Mouse (Mus musculus): ENCODE data around the gene Ttbk2.
A peak's percentile ranks its signal among the peaks of the same experiment; 100 is the strongest.

Ttbk2 gene

GRCm38 (mm10) chr2:120850424-120851082, at the start of gene Ttbk2:
Ttbk2 (minus strand) TSS chr2:120850604.
- DNase-seq (ENCODE audit: low spot score) = peak; percentile 99

- no peak for DNase-seq (ENCODE audit: low spot score)
Observed at GRCm38 (mm10) chr2:120896361-120896760, 46.0 kb upstream of the Ttbk2 start.

DNA sequence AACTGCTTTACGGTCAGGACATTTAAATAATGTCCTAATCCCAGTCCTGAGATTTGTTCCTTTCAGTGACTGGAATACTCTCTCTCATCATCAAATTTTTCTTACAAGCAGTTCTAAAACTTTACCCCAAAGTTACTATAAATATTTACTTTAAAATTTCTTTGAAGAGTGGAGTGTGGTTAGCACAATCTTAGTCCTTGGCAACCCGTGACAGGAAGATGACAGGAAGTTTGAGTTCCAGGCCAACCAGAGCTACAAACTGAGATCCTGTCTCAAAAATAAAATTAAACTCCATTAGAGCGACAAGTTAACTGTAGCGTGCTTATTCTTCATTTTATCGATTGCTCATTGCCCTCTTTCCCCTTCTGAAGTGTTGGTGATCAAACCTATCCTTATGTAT, 37.2 kb upstream of the Ttbk2 start:
- DNase-seq (ENCODE audit: low spot score) = no peak

GRCm38 (mm10) chr2:120873192-120873591, 22.8 kb upstream of the Ttbk2 start:
- DNase-seq (ENCODE audit: low spot score) = no peak

- peak; percentile 43 for DNase-seq (ENCODE audit: low spot score)
Observed at GRCm38 (mm10) chr2:120871447-120872336, 21.3 kb upstream of the Ttbk2 start.

GRCm38 (mm10) chr2:120867336-120867735, 16.9 kb upstream of the Ttbk2 start:
- peak; percentile 58 for DNase-seq (ENCODE audit: low spot score)

GRCm38 (mm10) chr2:120866561-120866960, 16.2 kb upstream of the Ttbk2 start:
- peak; percentile 33 for DNase-seq (ENCODE audit: low spot score)

DNA sequence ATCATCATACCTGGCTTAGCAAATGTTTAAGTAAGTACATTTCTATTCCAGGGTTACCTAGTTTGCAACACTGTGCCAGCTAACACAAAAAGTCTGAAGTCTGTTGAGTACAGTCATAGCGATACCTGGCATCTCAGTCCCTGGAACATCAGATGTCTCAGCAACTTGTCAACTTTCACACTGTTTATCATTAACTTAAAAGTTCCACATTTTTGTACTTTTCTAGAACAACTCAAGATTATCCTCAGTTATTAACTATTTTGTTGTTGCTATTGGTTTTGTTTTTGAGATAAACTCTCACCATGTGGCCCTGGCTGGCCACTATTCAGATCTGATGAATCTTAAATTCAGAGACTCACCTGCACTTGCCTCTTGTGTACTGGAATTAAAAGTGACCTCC, 13.0 kb upstream of the Ttbk2 start:
- DNase-seq (ENCODE audit: low spot score) = no peak

- DNase-seq (ENCODE audit: low spot score) = no peak
Observed at GRCm38 (mm10) chr2:120860699-120861098, 10.3 kb upstream of the Ttbk2 start.

DNA sequence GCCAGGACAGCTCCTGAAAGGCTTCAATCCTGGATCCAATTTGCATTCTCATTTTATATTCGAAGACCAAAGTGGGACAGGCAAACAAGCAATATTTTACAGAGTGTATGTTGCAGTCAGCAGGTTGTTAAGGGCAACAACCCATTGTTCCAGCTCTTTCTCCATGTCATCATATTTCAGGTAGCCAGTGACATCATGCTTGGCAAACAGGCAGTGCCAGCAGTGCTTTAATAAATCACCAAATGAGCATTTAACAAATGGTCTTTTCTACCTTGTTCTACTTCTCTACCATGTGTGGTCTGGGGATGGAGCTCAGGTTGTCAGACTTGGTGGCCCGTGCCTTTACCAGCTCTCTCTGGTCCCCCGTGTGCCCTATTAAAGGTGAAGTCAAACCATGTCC, 7.7 kb upstream of the Ttbk2 start:
- no peak for DNase-seq (ENCODE audit: low spot score)

DNA sequence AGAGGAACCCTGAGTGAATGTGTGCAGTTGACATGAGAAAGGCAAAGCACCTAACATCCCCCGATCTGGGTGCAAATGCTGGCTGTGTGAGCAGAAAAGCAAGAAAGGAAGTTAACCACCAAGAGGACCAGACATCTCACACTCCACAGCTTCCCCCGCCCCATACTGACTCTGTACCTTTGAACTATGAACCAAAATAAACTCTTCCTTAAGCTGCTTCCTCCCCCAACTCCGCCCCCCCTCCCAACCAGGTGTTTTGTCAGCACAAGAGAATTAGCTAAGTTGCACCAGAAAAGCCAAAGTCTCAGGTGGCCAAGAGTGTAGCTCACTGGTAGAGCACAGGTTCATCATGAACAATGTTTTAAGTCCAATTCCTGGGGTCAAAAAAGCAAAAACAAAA, 2.7 kb upstream of the Ttbk2 start:
- DNase-seq (ENCODE audit: low spot score) = no peak

DNA sequence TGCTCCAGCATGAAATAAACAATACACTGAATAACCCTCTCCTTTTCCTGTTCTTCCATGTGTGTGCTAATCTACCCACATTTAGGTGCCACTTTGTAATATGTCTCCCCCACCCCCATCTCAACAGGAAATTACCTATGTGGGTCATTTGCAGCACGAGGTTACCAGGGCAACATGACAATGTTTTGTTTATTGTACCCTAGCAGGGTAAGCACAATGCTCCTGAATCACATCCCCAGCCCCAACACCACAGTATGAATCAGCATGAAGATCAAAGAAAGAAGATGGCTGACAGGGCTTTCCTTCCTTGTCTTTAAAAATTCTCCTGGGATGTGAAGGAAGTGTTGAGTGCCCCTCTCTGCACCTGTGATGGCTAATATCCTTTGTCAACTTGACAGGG, 2.2 kb upstream of the Ttbk2 start:
- DNase-seq (ENCODE audit: low spot score) = no peak

- peak; percentile 22 for DNase-seq (ENCODE audit: low spot score)
Observed at GRCm38 (mm10) chr2:120849449-120850423, 668 bp downstream of the Ttbk2 start, which contains the start of gene Cdan1. Cdan1 (minus strand) TSS chr2:120850128.

DNA sequence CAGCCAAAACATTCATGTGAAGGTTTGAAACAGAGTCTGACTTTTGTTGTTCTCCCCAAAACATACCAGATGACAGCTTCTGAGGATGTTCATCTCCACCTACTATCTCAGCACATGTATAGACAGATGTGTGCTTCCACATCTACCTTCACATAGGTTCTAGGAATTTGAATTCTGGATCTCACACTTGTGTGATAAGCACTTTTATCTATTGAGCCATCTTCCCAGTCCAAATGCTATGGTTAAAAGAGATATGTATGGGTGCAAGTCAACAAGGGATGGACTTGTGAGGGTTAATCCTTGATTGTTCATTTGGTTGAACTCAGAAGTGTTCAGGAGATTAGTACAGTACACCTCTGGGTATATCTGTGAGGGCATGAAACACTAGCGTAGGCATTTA, 5.1 kb downstream of the Ttbk2 start:
- no peak for DNase-seq (ENCODE audit: low spot score)

GRCm38 (mm10) chr2:120843990-120844389, 6.4 kb downstream of the Ttbk2 start:
- no peak for DNase-seq (ENCODE audit: low spot score)

- no peak for DNase-seq (ENCODE audit: low spot score)
Observed at GRCm38 (mm10) chr2:120841211-120841610, 9.2 kb downstream of the Ttbk2 start.

- no peak for DNase-seq (ENCODE audit: low spot score)
Observed at GRCm38 (mm10) chr2:120835167-120835566, 15.2 kb downstream of the Ttbk2 start.

DNA sequence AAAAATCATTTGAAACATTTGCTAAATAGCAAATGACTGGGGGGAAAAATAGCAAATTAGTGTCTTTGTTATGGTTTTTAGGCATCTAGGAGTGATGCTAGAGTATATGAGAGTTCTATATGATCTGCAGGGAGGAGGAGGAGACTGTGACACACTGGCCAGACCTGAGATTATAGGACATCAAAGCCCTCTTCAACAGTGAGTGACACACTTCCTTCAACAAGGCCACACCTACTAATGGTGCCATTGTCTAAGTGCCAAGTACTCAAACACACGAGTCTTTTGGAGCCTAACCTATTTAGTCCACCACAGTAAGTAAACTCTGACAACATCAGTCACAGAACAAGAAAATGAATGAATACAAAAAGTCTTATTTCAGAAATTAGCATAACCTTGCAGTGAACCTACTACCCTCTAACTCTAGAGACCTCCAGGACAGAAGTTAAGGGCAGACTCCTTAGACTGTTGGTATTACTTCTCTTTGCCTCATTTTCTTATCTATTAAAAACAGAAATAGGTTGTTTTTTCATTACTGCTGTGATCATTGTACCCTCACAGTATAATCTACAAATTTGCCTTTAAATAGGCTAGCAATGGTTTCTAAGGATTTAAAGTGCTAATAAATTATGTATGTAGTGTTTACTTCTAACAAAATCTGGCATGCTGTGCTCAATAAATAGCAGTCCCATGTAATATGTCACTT, 23.3 kb downstream of the Ttbk2 start:
- no peak for DNase-seq (ENCODE audit: low spot score)

DNA sequence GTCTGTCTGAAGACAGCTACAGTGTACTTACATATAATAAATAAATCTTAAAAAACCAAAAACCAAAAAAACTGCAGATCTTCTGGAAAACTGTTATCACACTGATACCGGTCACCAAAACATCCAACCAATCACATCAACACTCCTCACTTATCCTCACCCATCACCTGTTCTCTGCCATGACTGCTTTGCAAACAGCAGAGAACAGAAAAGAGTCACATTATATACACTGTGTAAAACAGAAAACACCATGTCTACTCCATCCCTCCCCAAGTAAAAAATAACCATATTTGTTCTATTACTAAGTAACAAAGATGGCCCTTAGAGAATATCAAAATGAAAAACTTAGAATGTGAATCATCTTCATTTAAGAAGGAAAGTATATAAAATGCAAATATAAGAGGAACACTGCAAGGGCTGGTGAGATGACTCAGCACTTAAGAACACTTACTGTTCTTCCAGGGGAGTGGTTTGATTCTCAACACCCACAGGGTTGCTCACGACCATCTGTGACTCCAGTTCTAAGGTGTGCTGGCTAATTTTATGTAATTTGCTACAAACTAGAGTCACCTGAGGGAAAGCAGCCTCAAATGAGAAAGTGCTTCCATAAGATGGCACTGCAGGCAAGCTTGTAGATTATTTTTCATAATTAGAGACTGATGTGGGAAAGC, 80.0 kb downstream of the Ttbk2 start:
- no peak for DNase-seq (ENCODE audit: low spot score)

GRCm38 (mm10) chr2:120761922-120762321, 88.5 kb downstream of the Ttbk2 start:
- DNase-seq (ENCODE audit: low spot score) = peak; percentile 29

DNA sequence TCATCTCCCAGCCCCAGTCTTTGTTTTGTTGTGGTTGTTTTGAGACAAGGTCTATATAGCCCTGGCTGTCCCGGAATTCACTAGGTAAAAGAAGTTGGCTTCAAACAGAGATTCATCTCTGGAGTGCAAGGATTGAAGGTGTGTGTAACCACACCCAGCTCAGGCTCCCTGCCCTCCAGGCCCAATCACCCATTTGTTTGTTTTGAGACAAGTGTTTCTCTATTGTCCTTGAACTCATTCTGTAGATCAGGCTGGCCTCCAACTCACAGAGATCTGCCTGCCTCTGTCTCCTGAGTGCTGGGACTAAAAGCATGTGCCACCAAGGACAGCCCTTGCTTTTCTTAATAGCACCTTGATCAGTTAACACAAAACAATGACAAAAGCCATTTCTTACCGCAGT, 102.4 kb downstream of the Ttbk2 start:
- DNase-seq (ENCODE audit: low spot score) = no peak

All from adipocyte (in vitro differentiated cells).